Mouse (Mus musculus): Measurements from ENCODE around the gene Psmc5.

Gene Psmc5

GRCm38 (mm10) chr11:106268326-106269059 is 12.5 kb downstream of the Psmc5 start:
- DNase-seq (ENCODE audit: low spot score in 2 of 2), result peak in 1 of 2 experiments; percentile 69

DNA sequence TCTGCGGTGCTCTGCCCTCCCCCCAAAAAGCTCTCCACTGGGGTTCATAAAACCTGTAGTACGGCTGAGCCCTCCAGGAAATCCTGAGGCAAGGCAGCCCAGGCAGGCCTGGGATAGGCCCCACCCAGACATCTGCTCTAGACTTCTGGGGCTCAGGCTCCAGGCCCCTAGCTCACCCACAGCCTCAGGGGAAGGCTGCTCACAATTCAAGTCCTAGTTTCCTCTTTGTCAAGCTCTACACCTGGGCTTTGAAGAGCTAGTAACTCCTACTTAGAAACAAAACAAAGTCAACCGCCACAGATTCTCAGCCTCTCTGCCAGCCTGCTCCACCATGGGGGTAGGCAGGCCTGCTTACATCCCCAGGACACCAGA is 13.1 kb downstream of the Psmc5 start:
- no peak for DNase-seq (ENCODE audit: low spot score in 2 of 2)

DNA sequence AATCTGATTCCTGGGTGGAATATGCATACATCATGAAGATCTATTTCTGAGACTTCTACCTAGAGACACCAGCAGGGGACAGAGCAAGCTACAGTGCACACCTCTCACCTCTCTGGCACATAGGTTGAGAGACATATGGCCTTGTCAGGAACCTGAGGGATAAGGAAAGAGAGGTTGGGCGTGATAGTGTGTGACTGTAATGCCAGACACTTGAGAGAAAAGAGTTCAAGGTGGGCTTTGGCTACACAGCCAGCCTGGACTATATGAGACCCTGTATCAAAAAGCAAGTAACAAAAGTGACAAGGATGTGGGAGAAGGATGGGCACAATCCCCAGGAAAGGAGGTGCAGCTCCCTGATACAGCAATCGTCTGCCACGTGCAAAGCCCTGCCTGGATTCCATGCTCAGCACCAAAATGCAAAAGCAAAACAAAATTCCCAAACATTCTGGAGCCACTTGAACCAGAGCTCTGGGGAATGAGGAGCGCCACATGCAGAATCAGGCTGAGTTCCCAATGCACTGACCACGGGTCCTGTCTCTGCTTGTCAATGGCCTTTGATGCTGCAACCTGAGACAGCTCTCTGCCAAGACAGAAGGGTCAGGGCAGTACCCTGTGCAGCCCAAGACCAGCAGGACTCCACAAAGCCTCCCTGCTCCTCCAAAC is 15.3 kb downstream of the Psmc5 start:
- DNase-seq (ENCODE audit: low spot score in 2 of 2), result no peak

DNA sequence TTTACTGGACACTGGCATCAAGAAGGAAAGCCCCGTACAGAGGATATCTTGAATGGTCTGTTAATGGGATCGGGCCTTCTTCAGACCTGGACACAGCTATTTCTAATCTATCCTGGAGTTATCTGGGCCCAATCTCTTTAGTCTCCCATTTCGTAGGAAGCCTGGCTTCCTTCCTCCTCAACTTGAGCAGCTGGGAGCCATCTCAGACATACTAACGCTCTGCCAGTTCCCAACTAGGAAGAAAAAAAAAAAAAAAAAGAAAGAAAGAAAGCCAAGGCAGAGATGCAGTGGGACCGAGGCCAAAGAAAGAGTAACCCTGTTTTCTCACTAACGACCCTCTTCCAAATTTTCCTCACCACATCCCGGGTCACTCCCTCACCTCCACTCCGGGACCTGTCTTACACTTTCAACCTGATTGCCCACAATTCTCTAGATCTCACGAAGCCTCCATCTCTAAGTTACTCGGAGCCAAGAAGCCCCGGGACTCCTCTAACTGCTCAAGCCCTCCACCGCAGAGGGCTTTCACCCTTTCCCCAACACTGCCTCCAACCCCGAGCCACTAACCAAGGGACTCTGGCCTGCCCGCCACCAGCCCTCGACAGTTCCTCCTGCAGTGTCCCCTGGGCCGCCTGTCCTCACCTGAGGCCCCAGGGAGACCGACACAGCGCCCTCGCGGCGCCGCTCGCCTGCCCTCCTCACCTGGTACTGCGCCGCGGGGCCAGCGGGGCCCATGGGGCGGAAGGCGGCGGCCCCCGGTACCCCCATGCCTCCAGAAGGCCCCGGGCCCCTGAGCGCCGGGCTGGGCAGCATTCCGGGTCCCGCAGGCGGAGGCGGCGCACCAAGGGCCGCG is 16.1 kb downstream of the Psmc5 start:
- no peak for DNase-seq (ENCODE audit: low spot score in 2 of 2)

DNA sequence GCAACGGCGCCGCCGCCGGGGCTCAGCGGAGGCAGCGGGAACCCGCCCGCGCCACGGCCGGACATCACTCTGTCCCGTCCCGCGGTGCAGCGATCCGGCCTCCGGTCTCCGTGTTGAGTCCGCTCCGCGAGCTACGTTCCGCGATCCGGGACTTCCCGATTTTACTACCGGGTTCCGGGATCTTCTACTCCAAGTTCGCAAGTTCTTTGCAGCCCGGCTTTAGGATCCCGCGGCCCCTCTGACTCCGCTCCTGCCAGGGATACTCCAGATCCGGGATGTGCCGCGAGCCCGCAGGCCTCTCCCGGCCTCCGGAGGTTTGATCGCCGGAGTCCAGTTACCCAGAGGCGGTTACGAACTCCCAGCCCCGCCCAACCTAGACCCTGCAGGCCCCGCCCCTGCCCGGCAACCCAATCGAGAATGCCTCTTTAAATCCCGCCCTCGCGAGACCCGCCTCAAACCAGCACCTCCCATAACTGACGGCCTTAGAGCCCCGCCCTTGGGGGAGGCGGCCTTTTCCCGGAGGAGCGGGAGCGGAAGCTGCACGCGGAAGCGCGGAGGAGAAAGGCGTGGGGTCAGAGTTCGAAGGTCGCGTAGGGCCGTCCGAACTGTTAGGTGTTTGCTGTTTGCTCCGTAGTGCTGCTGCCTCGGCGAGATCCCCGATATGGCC is 16.8 kb downstream of the Psmc5 start, which contains the start of gene Smarcd2:
Gene Smarcd2 (minus strand): TSS at position 329 of the 667 bp plus-strand sequence.
- DNase-seq (ENCODE audit: low spot score in 2 of 2), result peak; percentile 99

DNA sequence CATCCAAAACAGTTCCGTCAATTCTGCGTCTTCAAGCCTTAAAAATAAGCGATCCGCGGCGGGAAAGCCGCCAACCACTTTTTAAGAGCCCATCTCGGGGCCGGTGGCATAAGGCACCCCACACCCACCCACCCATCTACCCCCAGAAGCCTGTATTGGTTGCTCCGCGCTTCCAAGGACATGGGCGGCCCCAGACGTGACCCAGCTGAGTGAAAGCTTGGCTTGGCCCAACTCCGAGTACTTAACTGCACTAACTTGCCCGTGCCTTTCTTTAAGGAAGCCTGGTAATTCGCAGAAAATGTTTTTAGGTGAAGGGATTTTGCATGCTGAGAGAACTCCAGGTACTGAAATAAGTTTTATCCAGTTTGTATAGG is 17.3 kb downstream of the Psmc5 start:
- no peak for DNase-seq (ENCODE audit: low spot score in 2 of 2)

DNA sequence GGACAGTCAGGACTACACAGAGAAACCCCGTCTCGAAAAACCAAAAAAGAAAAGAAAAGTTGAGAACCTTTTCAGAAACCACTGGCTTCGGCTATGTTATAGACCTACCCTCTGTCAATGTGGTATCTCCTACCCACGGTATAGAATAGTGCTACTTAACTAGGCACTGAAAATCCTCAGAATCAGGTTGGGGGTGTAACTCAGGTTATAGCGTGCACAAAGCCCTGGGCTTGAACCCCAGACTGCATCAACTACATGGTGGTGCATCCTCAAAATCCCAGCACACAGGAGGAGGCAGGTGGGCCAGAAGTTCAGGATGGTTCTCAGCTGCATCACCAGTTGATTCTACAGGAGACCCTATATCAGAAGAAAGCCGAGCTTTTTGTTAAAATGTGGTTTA is 17.9 kb downstream of the Psmc5 start:
- no peak for DNase-seq (ENCODE audit: low spot score in 2 of 2)

DNA sequence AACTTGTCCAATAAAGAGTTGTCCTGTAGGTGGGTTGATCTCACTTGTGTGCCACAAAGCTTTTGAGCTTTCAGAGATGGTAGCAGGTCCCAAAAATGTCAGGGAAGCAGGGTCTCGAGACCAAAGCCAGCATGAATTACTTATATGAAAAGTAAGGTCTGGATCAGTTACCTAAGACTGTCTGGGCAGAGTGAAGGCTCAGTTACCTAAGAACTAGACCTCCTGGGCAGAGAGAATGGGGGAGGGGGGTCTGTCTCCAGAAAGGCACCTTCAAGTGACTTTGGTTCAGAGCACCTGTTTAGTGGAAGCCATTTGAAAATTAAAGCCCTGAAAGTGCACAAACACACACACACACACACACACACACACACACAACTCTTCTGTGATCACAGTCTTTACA is 18.4 kb downstream of the Psmc5 start:
- no peak for DNase-seq (ENCODE audit: low spot score in 2 of 2)

GRCm38 (mm10) chr11:106274971-106275411 is 19.0 kb downstream of the Psmc5 start:
- DNase-seq (ENCODE audit: low spot score in 2 of 2), result no peak

GRCm38 (mm10) chr11:106276454-106276853 is 20.5 kb downstream of the Psmc5 start, which contains the start of gene Tcam1:
Gene Tcam1 (plus strand): TSS chr11:106276672.
- DNase-seq (ENCODE audit: low spot score in 2 of 2), result peak; percentile 80 to 92

DNA sequence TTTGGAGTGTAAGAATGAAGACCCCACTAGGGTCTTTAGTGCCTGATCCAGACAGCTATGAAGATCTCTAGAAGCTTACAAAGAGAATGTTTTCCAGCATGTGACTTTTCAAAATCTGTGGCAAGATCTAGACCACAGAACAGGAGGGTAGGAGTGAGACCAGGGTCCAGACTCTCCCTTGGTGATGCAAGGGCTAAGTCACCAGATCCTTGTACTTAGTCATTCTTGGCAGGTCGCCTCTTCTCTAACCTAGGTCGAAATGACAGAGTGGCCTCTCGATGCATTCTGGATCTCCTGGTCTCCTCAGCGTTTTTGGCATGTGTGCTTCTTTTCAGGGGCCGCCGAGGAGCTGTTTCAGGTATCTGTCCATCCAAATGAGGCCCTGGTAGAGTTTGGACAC is 26.5 kb downstream of the Psmc5 start:
- DNase-seq (ENCODE audit: low spot score in 2 of 2), result no peak

- DNase-seq (ENCODE audit: low spot score in 2 of 2), result no peak
Measured at GRCm38 (mm10) chr11:106283371-106283770, 27.4 kb downstream of the Psmc5 start.

- no peak for DNase-seq (ENCODE audit: low spot score in 2 of 2)
Measured at GRCm38 (mm10) chr11:106284126-106284525, 28.2 kb downstream of the Psmc5 start.

- no peak for DNase-seq (ENCODE audit: low spot score in 2 of 2)
Measured at GRCm38 (mm10) chr11:106286206-106286605, 30.3 kb downstream of the Psmc5 start.

DNA sequence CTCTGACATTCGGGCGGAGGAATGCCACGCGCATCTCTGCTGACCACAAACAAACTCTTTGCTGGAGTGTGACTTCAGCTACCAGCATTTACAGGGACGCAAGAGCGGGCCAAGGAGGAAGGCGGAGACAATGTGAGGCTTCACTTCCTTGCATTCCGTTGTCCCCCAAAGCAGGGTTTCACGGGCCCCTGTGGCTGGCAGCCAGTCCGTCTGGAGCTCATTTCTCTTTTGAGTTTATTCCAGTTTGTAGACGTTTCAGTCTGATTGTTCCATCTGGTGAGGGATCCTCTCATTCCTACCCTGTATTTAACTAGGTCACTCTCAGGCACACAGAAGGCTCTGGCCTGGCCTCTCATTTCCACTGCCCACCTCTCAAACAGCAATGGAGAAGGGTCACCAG is 31.0 kb downstream of the Psmc5 start:
- no peak for DNase-seq (ENCODE audit: low spot score in 2 of 2)

- DNase-seq (ENCODE audit: low spot score in 2 of 2), result no peak
Measured at GRCm38 (mm10) chr11:106289369-106289768, 33.4 kb downstream of the Psmc5 start.

GRCm38 (mm10) chr11:106290376-106290775 is 34.4 kb downstream of the Psmc5 start:
- DNase-seq (ENCODE audit: low spot score in 2 of 2), result no peak

- no peak for DNase-seq (ENCODE audit: low spot score in 2 of 2)
Measured at GRCm38 (mm10) chr11:106291861-106292260, 35.9 kb downstream of the Psmc5 start.

DNA sequence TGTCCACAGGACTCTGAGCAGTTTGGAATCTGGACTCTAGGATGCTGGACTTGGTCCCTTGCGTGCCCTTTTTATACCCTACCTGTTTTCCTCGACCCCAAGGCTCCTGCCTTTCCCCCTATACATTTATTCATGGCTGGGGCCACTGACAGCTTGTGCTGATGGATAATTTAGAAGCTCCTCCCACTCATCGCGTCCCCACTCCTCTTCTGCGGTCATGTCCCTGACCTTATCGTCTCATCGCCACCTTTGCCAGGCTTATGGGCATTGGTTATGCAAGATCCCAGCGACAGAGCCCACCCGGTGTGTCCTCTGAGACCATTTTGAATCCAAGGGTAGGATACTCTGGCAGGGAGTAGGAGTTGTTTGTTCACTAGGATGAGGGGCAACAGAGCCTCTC is 45.8 kb downstream of the Psmc5 start, which contains the start of gene Gh:
Gene Gh (minus strand): TSS at position 101 of the 400 bp plus-strand sequence.
- no peak for DNase-seq (ENCODE audit: low spot score in 2 of 2)

DNA sequence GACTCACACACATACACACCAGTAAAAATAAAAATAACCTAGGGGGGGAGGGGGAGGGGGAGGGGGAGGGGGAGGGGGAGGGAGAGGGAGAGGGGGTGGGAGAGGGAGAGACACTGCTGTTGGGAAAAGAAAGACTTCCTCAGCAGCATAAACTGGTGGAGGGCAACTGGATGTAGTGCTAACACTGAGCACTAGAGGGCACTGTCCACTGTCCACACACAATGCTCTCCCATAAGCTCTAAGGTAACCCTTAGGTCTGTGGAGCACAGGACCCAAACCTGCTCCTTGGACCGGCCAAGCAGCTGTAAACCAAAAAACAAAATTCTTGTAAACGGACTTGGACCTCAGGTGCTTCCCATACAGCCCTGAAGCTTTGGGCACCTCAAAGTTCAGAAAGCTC is 46.7 kb downstream of the Psmc5 start:
- no peak for DNase-seq (ENCODE audit: low spot score in 2 of 2)

DNA sequence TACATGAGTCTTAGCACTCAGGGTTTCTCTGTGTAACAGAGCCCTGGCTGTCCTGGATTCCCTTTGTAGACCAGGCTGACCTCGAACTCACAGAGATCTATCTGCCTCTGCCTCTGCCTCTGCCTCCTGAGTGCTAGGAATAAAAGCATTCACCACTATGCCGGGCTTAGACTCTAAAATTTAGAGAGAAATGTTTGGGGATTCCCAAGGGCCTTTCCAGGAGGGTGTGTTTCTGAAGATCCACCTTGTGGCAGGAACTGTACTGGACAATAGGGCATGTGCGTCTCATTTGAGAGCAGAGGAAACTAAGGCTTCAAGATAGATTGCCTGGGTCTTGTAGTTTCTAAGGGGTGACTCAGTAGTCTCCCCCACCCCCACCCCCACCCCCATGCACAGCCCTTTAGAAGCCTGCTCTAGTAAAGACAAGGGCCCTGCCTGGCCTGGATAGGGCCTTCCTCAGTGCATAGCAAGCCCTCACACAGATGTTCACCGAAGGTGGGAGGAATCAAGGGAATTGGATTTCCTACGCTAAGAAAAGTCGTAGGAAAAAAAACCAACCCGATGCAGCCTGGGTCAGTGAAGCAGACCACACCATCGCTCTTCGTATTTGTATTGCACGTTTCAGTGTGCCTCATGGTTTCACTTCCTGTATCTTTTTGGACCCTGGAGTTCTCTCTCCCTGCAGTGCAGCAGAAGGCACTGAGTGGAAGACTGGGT is 49.6 kb downstream of the Psmc5 start:
- no peak for DNase-seq (ENCODE audit: low spot score in 2 of 2)
